Mouse (Mus musculus) adrenal gland (tissue): ENCODE data around the gene Triobp.

Experiments
- intact Hi-C: fragments of 180-260 bp; cut with DNase I; formaldehyde crosslinking; loops from one replicate; pipeline ENCODE4 v1.15.1; 2025

Gene Triobp

DNA sequence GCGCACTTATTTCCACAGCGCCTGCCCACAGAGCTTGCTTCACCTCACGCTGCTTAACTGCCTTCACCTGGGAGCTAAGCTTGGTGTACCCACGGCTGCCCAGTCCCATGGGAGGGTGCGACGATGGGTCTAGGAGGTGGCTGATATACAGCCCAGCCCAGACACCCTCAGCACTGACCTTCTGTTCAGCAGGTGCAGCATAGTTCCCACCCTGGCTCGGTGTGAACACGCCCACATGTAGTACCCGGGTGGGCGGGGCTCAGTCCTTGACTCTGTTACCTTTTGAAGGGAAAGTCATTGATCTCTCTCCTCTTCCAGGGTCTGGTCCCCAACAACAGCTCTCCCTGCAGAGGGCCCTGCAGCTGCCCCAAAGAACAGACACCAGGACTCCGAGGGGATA lies 12.0 kb downstream of the Triobp start:
- intact Hi-C loops = no loop called here

GRCm38 (mm10) chr15:78960088-78960487 lies 12.6 kb downstream of the Triobp start:
- intact Hi-C loops = no loop called here

GRCm38 (mm10) chr15:78962885-78963284 lies 15.4 kb downstream of the Triobp start:
- intact Hi-C loops = no loop called here

DNA sequence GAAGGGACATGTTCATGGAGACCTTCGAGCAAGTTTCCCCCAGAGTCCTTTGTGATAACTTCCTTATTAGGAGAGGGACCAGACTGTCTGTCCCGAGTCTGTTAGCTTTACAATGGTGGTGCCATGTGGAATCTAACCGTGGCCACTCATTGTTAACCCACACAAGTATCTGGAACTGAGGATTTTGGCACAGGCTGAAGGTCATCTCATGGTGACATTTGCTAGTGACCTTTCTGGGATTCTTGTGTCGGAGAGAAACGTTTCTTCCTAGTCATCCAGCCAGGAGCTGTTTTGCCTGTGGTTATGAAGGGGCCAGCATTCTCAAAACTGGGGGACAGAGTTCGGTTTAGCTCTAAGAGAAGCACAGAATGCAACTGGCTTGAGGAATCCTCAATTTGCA lies 24.1 kb downstream of the Triobp start:
- intact Hi-C loops = no loop called here

GRCm38 (mm10) chr15:78973950-78974349 lies 26.4 kb downstream of the Triobp start:
- intact Hi-C loops = no loop called here

DNA sequence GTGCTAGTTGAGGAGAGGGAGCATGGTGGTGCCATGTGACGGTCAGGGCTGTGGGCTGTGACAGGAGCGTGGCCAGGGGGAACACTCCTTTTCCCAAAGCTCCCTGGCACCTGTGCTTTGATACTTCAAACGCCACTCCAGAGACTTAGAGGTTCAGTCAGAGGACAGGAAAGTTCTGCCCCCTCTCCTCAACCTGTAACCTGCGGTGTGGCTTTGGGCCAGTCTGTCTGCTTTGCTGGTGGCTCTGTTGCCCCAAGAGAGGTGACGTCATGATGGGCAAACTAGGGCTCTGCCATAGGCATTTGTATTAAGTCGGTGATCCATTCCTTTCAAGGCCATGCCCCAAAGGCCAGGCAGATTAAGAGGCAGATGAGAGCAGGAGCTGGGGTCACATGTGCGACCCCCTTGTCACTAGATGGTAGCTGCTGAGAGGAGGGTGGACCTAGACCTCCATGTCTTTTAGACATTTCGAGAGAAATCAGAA lies 30.2 kb downstream of the Triobp start:
- intact Hi-C loops = no loop called here

DNA sequence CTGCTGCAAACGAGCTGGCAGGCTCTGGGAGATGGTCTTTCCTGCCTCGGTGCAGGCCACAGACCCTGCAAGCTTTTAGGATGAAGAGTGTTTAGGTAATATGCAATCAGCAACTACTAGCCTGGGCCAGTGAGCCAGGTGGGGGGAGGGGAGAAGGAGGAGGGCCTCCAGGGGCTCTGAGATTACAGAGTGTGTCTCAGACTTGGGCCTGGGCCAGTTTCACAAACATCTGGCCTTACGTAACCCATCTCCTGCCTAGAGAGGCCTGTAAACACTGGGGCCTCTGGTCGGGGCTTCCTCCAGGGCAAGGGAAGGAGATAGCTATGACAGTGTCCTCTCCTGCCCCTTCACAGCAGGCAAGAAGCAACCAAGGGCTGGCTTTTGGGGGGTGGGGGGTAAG lies 31.4 kb downstream of the Triobp start:
- intact Hi-C loops = no loop called here

DNA sequence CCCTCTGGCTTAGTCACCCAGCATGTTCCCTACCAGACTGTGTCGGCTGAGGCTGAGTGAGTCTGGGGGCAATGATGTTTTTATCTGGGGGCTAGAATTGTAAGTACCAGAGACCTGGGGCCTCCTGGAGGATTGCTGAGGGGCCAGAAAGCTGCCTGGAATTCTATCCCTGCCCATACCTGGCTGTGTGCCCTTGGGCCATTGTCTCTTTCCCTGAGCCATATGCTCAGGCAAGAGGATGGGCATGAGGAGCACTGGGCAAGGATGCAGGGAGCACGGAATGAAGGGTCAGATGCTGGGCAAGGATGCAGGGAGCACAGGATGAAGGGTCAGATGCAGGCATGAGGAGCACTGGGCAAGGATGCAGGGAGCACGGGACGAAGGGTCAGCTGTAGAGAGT lies 32.6 kb downstream of the Triobp start:
- intact Hi-C loops = no loop called here

GRCm38 (mm10) chr15:78982658-78983435 lies 35.3 kb downstream of the Triobp start:
- intact Hi-C loops = no loop called here

DNA sequence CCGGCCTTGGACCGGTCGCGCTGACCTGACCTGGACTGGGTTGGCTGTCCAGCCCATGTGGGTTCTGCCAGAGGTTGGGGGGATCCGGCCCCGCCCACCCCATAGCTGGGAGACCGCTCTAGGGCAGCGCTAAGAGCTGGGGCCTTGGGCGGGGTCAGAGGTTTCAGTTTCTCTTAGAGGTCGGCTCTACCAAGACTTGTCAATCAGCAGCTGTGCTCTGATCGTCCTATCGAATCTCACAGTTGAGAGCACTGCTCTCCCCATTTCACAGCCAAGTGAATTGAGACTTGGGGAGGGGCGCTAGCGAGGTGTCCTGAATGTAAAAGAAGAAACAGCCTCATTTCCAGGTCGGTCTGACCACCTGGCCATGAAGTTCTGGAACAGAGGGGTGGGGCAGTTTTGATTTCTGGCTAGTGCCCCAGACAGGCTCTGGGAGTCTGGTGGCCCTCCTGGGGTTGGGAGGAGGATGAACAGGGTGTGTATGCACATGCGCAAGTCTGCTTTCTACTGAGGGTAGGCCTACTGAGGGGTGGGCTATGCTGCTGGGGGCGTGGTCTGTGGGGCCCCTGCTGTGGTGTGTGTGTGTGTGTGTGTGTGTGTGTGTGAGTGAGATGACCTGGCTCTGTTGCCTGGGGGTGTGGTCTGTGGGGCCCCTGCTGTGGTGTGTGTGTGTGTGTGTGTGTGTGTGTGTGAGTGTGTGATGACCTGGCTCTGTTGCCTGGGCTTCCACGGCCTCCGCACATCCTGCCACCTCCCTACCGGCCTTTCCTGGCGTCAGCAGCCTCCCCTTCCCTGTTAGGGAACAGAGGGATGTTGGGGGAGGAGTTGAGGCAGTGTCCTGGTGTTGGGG lies 36.1 kb downstream of the Triobp start:
- intact Hi-C loops = no loop called here

DNA sequence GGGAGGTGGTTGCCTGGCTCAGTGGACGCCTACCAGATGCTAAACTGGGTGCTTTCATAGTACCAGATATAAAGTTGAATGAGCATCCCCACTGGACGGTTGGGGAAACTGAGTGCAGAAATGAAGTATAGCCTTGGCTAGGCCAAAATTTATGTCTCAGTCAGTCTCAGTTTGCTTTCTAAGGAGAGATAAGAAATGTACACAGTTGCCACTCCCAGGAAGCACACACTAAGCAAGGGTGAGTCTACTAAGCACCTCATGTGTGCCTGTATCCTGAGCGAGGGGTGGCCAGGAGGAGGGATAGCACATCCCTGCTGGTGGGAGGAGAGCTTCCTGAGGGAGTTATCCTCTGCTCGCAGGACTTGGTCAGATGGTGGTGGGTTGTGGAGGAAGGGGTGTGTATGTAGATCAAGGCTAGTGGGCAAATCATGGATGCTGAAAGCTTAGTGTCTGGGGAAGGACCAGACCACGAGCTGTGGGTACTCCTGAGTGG lies 36.8 kb downstream of the Triobp start:
- intact Hi-C loops = no loop called here

DNA sequence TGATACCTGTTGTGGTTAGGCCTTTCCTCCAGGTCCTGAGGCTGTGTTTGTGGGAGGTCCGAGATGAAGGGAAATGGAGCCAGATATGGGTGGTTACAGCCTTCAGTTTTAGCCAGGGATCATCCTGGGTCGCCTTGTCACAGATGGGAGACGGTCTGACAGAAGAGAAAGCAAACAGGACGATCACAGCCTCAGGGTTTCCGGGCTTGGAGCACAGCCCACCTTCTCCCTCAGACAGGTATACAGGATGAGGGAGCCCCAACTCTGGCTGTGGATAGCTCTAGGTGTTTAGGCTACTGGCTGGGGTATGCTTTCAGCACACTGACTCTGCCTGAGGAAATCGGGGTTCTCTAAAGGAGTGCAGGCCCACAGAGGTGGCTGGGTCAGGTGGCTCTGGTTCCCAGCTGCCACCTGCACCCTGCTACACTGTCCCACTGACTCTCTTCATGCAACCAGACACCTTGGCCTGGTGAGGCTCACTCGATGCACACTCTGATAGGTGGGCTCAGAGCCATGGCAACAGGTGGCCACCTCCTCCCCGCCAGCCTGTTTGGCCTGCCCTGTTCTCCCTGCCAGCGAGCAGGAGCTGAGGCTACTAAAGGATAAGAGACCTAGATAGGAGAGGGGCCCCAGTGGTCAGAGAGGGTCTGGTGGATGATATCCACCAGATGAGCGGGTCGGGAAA lies 39.2 kb downstream of the Triobp start:
- intact Hi-C loops = no loop called here

DNA sequence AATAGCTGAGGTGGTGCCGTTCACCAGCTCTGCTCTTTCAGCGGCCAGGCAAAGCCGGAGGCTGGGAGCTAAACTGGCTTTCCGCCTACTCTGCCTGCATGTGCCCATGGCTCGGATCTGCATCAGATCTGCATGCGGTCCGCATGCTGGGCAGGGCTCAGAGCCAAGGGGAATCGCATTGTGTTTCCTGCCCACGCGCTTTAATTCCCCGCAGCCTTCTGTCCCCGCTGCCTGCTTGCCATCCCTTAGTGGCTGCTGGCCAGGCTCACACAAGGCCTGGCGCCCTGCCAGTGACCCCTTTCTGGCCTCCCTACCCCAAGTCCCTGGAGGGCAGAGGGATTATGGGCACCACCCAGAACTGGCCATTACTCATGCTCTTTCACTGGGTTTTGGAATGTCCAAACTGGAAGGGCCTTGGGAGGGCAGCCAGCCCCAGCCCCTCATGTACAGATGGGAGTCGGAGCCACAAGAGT lies 41.0 kb downstream of the Triobp start:
- intact Hi-C loops = no loop called here

- intact Hi-C loops = loop anchor here (5.0 kb wide), 1 partner anchor 38 kb away; the partner anchor contains the start of gene H1f0
Observed at GRCm38 (mm10) chr15:78989152-78990092, 41.9 kb downstream of the Triobp start.

DNA sequence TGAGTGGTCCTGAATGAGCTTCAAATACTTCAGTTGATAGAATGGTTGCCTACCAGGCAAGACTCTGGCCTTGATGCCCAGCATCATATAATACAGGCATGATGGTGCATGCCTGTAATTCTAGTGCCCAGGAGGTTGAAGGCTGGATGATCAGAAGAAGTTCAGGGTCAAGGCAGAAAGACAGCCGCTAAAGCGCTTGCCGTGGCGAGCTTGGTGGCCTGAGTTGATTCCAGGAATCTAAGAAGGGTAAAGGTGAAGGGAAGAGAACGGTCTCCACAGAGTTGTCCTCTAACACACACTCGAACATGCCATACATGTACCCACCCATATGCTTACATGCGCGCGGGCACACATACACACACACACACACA lies 42.6 kb downstream of the Triobp start:
- intact Hi-C loops = loop anchor here (5.0 kb wide), 1 partner anchor 37 kb away; the partner anchor contains the start of gene H1f0

GRCm38 (mm10) chr15:78990970-78991525 lies 43.5 kb downstream of the Triobp start:
- intact Hi-C loops = loop anchor here (5.0 kb wide), 1 partner anchor 36 kb away; the partner anchor contains the start of gene H1f0

DNA sequence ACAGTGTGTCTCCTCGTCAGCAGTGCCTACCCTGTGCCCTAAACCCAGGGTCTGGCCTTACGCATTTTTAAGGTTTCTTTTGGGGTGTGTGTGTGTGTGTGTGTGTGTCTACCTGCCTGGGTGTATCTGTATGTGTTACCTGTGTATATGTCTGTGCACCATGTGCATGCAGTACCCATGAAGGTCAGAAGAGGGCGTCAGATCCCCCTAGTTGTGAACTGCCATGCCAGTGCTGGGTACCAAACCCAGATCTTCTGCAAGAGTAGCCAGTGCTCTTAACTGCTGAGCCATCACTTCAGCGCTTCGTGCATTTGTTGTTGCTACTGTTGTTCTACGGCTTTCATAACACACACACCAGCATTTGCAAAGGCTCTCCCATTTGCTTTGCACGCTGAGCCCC lies 44.7 kb downstream of the Triobp start:
- intact Hi-C loops = loop anchor here (5.0 kb wide), 1 partner anchor 35 kb away; the partner anchor contains the start of gene H1f0

DNA sequence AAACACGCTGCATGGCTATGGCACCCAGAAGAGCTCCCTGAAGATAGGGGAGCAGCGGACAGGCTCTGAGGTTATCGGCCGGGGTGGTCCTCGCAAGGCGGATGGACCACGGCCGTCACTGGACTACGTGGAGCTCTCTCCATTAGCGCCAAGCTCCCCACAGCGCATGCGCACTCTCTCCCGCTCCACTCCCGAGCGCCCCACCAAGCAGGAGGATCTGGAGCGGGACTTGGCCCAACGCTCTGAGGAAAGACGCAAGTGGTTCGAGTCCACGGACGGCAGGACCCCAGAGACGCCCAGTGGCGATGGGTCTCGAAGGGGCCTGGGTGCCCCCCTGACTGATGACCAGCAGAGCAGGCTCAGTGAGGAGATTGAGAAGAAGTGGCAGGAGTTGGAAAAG lies 45.4 kb downstream of the Triobp start:
- intact Hi-C loops = loop anchor here (5.0 kb wide), 1 partner anchor 34 kb away; the partner anchor contains the start of gene H1f0

DNA sequence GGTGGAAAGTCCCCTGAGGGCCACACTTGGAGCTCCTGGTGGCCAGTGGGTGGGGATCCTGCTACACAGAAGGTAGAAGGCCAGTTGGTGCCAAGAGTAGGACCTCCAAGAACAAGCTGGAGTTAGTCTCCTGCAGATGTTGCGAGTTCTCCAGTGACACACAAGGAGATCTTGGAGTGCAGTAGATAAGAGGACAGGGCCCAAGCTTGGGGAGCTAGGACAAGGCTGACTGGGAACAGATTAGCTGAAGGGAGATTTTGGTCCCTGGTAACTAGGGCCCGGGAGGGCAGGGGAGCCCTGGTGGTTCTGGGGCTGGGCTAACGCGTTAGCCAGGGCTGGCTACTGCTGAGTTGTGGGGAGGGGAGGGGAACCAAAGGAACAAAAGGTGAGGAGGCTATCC lies 48.4 kb downstream of the Triobp start:
- intact Hi-C loops = no loop called here

DNA sequence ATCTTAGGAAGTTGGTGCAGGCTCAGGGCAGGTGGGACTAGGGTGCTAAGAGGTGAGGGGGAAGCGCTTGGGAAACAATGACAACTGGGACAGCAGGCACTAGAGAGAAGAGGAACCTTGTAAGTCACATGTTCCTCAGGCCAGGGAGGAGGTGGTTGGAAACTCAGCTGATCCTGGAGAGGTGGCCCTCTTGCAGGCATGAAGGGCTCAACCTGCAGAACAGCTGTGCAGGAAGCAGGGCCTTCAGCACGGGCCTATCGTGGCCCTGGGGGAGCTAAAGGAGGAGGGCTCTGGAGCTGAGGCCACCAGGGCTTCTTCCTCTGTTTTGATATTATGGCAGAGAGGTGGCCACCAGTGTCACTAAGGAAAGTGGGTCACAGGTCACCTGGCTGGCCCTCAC lies 49.1 kb downstream of the Triobp start:
- intact Hi-C loops = no loop called here
